Mouse (Mus musculus): ENCODE results near the gene Sim2.

GRCm38 (mm10) chr16:94083848-94084525 lies 744 bp upstream of the Sim2 start:
- TF ChIP-seq CTCF (IDR thresholded peaks at IDR 0.05; ENCODE audit: low read depth) = no peak
- no peak for TF ChIP-seq EP300 (IDR thresholded peaks at IDR 0.05; ENCODE audit: low read depth)

Measured in liver, postnatal 0 days (tissue).